Mouse (Mus musculus) G1E (cell line): Measurements from ENCODE around the gene Cxcr6. TPM values are rescaled to one million over a fixed set of nuclear protein-coding genes. Genes with fewer than 3 reads are reported as not detected.
A peak's percentile ranks its signal among the peaks of the same experiment; 100 is the strongest.

Experiments used
- ATAC-seq: 2 replicates; pipeline ENCODE4 v1.8.0; 2016; ENCODE audit warnings: mild to moderate bottlenecking; ENCODE audit not compliant: insufficient number of reproducible peaks, poor library complexity, low FRiP score, severe bottlenecking; ENCODE audit errors: extremely low read depth
- DNase-seq: peaks from one replicate; pipeline ENCODE4 v3.0.0; 2012; ENCODE audit warnings: low spot score
- H3K27me3 ChIP-seq: 2 replicates; pipeline ENCODE4 v1.6.1; 2012; ENCODE audit warnings: mild to moderate bottlenecking, low read length, inconsistent platforms; ENCODE audit not compliant: insufficient read depth
- H3K36me3 ChIP-seq: replicated peaks from 2 replicates; pipeline ENCODE3; 2012; ENCODE audit warnings: mild to moderate bottlenecking, inconsistent platforms
- H3K4me1 ChIP-seq: 2 replicates; pipeline ENCODE4 v1.6.1; 2012; ENCODE audit warnings: low read depth, low read length, inconsistent platforms, mixed read lengths; ENCODE audit not compliant: insufficient read depth
- H3K4me3 ChIP-seq: 2 replicates; pipeline ENCODE4 v1.5.1; 2012; ENCODE audit warnings: low read depth, mild to moderate bottlenecking, inconsistent platforms, low read length, moderate library complexity, mixed read lengths
- H3K9me3 ChIP-seq: replicated peaks from 2 replicates; pipeline ENCODE4 v1.6.1; 2012; ENCODE audit warnings: inconsistent platforms
- CTCF ChIP-seq: IDR thresholded peaks from 2 replicates; pipeline ENCODE4 v1.5.1; 2012; ENCODE audit warnings: low read depth, low read length, inconsistent platforms, mixed read lengths
- GATA1 ChIP-seq: IDR thresholded peaks from 2 replicates; pipeline ENCODE4 v1.6.1; 2012; ENCODE audit warnings: borderline replicate concordance, low read length, inconsistent platforms, mixed read lengths
- GATA2 ChIP-seq: IDR thresholded peaks from 2 replicates; pipeline ENCODE4 v1.6.1; 2012; ENCODE audit warnings: low read depth, low read length, inconsistent platforms, borderline replicate concordance
- POLR2AphosphoS5 ChIP-seq: IDR thresholded peaks from 2 replicates; pipeline ENCODE4 v1.6.1; 2012; ENCODE audit warnings: low read depth, low read length, inconsistent platforms; ENCODE audit not compliant: insufficient replicate concordance
- TAL1 ChIP-seq: conservative IDR thresholded peaks from 2 replicates; pipeline ENCODE4 v1.6.1; 2012; ENCODE audit warnings: low read depth, low read length, inconsistent platforms, mixed read lengths
- polyA plus RNA-seq: library from polyadenylated mRNA; stranded (reverse); fragments of >175 nt; gene quantifications from 2 replicates; pipeline ENCODE4 v1.2.3, GENCODE M21; 2012
- total RNA-seq, 2 experiments: library from RNA; stranded (forward) in 1 of 2; stranded (reverse) in 1 of 2; fragments of 200-1000 nt in 1 of 2; fragments of >200 nt in 1 of 2; fragmentation: Nextera tagmentation in 1 of 2; gene quantifications; 2 replicates each; pipeline ENCODE4 v1.2.3; 2014 to 2017

The Cxcr6 gene
- total and polyA plus RNA-seq, 3 experiments = 0.27 TPM; not detected in 2

- Histone ChIP-seq H3K36me3 (peaks cover 84% of the 10 kb centered on the region), H3K9me3 (no peaks in the 10 kb centered on the region), H3K27me3 (no peaks in the 10 kb centered on the region), H3K4me1 (peaks cover 37% of the 10 kb centered on the region), H3K4me3 (no peak overlapping the region)
- TF ChIP-seq GATA1 (no peak), TAL1 (no peak), CTCF (no peak), GATA2 (no peak), POLR2AphosphoS5 (no peak)
- ATAC-seq (0 out of 2 replicates have a peak, but pooled peaks have one; percentile 2), DNase-seq (no peak)
Observed at GRCm38 (mm10) chr9:123840243-123840642, 34.0 kb downstream of the Cxcr6 start.

DNA sequence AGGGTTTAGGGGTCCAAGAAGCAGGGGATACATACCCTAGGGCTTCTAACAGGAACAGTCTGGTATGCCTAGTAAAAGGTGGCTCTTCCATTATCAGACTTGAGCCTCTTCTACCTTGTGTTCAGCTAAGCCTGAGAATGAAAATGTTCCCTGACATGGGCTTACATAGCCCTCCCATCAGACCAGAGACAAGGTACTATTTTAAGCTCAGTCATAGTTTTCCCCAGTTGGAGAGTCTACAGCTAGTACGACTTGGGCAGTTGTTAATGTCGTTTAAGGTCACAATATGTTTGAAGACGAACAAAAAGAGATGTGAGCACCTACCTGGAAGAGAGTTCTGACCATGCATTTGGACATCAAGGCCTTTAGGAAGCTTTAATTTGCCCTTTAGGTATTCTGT lies 38.2 kb downstream of the Cxcr6 start:
- H3K9me3 ChIP-seq = no peaks in the 10 kb centered on the region
- ATAC-seq = no peak
- H3K27me3 ChIP-seq = no peaks in the 10 kb centered on the region
- TF ChIP-seq CTCF = no peak
- no peak for TF ChIP-seq GATA1
- TF ChIP-seq POLR2AphosphoS5 = no peak
- TF ChIP-seq GATA2 = no peak
- no peak for TF ChIP-seq TAL1
- peaks cover 64% of the 10 kb centered on the region for H3K4me1 ChIP-seq
- no peak overlapping the region for H3K4me3 ChIP-seq
- no peak for DNase-seq
- H3K36me3 ChIP-seq = peaks cover 51% of the 10 kb centered on the region

GRCm38 (mm10) chr9:123845120-123845519 lies 38.8 kb downstream of the Cxcr6 start:
- H3K4me3 ChIP-seq = no peak overlapping the region; the same call in 1 of the 2 replicates
- ATAC-seq (peak; percentile 61), DNase-seq (peak; percentile 13)
- no peaks in the 10 kb centered on the region for H3K9me3 ChIP-seq
- TF ChIP-seq POLR2AphosphoS5 (no peak), GATA1 (no peak), CTCF (no peak), GATA2 (no peak), TAL1 (no peak)
- H3K36me3 ChIP-seq = peaks cover 45% of the 10 kb centered on the region
- no peaks in the 10 kb centered on the region for H3K27me3 ChIP-seq
- peaks cover 65% of the 10 kb centered on the region for H3K4me1 ChIP-seq

- DNase-seq (peak; percentile 6), ATAC-seq (peak; percentile 50)
- Histone ChIP-seq H3K4me1 (peaks cover 60% of the 10 kb centered on the region), H3K9me3 (no peaks in the 10 kb centered on the region), H3K27me3 (no peaks in the 10 kb centered on the region), H3K36me3 (peaks cover 32% of the 10 kb centered on the region), H3K4me3 (no peak overlapping the region)
- TF ChIP-seq POLR2AphosphoS5 (no peak), TAL1 (peak; percentile 74)
Observed at GRCm38 (mm10) chr9:123846490-123846889, 40.2 kb downstream of the Cxcr6 start.

GRCm38 (mm10) chr9:123849976-123850695 lies 43.9 kb downstream of the Cxcr6 start:
- H3K9me3 ChIP-seq = no peaks in the 10 kb centered on the region
- H3K36me3 ChIP-seq = peaks cover 6% of the 10 kb centered on the region
- TF ChIP-seq GATA1 (no peak), GATA2 (no peak)
- no peaks in the 10 kb centered on the region for H3K27me3 ChIP-seq
- H3K4me1 ChIP-seq = peaks cover 51% of the 10 kb centered on the region
- DNase-seq = no peak
- no peak for ATAC-seq
- peak overlapping the region; percentile 42; the same call in 1 of the 2 replicates for H3K4me3 ChIP-seq

DNA sequence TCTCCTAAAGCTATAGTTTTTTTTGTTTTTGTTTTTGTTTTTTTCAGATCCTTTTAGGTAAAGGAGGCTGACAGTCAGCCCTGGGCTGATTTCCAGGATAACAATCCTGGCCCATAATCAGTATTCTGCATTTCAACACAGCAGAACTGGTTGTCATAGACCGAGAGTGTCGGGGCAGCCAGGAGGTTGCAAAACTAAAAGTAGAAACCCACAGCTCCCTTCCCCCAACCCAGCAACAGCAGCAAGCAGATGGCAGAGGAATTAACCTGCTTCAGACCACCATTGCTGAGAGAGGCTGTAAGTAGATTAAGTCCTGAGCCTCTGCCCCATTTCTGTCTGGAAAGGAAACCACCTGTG lies 44.4 kb downstream of the Cxcr6 start:
- no peak for DNase-seq
- Histone ChIP-seq H3K36me3 (peaks cover 5% of the 10 kb centered on the region), H3K27me3 (no peaks in the 10 kb centered on the region), H3K4me3 (peak overlapping the region; percentile 83), H3K4me1 (peaks cover 45% of the 10 kb centered on the region), H3K9me3 (no peaks in the 10 kb centered on the region)
- TF ChIP-seq POLR2AphosphoS5 = no peak
- TF ChIP-seq CTCF = no peak
- TF ChIP-seq GATA2 = no peak
- TF ChIP-seq TAL1 = no peak
- TF ChIP-seq GATA1 = no peak
- no peak for ATAC-seq
